Mouse (Mus musculus): ENCODE results near the gene Lpin3.
A peak's percentile ranks its signal among the peaks of the same experiment; 100 is the strongest.

The Lpin3 gene

GRCm38 (mm10) chr2:160932981-160933380 lies 52.5 kb downstream of the Lpin3 start:
- DNase-seq (ENCODE audit: low read depth, low spot score), result no peak

GRCm38 (mm10) chr2:160933890-160934289 lies 53.4 kb downstream of the Lpin3 start:
- peak; percentile 21 for DNase-seq (ENCODE audit: low read depth, low spot score)

GRCm38 (mm10) chr2:160934451-160934850 lies 54.0 kb downstream of the Lpin3 start:
- DNase-seq (ENCODE audit: low read depth, low spot score), result no peak

- DNase-seq (ENCODE audit: low read depth, low spot score), result no peak
Observed at GRCm38 (mm10) chr2:160940930-160941709, 60.6 kb downstream of the Lpin3 start.

DNA sequence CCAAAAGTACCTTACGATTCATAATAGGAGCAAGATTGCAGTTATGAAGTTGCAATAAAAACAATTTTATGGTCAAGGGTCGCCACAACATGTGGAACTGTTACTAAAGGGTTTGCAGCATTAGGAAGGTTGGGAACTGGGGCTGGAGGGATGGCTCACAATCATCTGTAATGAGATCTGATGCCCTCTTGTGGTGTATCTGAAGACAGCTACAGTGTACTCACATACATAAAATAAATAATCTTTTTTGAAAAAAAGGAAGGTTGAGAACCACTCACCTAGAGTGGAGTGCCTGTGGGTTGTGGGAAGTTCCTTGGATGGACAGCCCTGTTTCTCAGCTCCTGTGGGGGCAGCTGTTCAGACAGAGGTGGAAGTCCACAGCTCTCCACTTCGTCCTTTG lies 62.0 kb downstream of the Lpin3 start:
- peak; percentile 20 for DNase-seq (ENCODE audit: low read depth, low spot score)

- DNase-seq (ENCODE audit: low read depth, low spot score), result no peak
Observed at GRCm38 (mm10) chr2:160951595-160951994, 71.1 kb downstream of the Lpin3 start.

DNA sequence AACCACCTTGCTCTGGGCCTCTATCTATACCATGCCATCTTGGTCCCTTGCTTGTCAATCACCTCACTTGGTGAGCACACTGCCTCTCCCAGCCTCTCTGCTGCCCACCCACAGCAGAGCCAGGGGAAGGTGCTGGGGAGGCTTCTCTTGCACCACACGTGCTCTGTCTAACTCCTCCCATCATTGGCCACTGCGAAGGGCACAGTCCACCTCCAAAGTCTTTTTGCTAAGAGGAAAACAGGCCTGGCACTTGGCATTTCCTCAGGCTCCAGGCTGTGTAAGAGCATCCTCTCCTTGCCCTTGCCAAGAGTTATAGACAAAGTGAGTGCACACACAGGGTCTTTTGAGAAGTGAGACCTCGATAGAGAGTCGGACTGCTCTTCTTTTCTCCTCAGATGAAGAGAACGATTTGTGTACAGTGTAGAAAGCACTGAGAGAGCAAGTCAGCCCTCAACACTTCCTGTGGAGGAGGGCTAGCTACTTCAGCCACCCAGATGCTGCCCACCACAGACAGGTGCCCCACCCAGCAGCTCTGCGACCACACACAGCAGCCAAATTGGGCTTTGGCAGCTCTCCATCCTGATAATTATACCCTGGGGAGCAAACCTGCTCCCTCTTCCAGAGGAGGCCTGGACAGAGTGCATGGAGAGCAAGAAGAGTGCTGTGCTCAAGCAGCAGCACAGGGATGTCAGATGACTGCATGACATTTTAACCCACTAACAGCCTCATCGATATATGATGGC lies 72.8 kb downstream of the Lpin3 start:
- no peak for DNase-seq (ENCODE audit: low read depth, low spot score)

DNA sequence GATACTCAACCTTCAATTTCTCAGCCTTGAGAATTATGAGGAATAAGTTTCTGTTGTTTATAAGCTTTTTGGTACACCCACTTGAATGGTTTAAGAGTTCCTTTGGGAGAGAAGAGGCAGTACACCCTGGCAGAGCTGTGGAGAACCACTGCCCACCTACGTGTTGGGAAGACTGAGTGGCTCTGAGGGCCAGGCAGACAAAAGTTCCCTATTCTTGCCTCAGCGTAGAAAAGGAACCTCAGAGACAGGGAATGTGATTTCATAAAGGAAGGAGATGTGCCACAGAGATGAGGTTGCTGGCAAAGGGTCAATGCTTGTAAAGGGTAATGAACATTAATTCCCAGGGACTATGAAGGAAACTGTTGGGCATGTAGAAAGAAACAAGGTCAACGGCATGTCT lies 74.1 kb downstream of the Lpin3 start:
- DNase-seq (ENCODE audit: low read depth, low spot score), result no peak

- no peak for DNase-seq (ENCODE audit: low read depth, low spot score)
Observed at GRCm38 (mm10) chr2:160955331-160955730, 74.9 kb downstream of the Lpin3 start.
